Mouse (Mus musculus): ENCODE results near the gene Aars2. TPM values are rescaled to one million over a fixed set of nuclear protein-coding genes. Genes with fewer than 3 reads are reported as not detected.

Aars2 gene
- polyA plus RNA-seq (2017; shearing (Covaris generic)): 15.1 TPM

GRCm38 (mm10) chr17:45506700-45507189 lies at the start of gene Aars2:
Gene Aars2 (plus strand): TSS chr17:45506841.

GRCm38 (mm10) chr17:45474669-45475465 lies 31.8 kb upstream of the Aars2 start, which contains the start of gene Spats1:
Gene Spats1 (minus strand): TSS chr17:45475415.

GRCm38 (mm10) chr17:45523263-45523662 lies 16.6 kb downstream of the Aars2 start, which contains the start of gene Tcte1:
Gene Tcte1 (plus strand): TSS chr17:45523434.

GRCm38 (mm10) chr17:45549617-45550181 lies 43.1 kb downstream of the Aars2 start, which contains the start of gene Tmem151b:
Gene Tmem151b (minus strand): TSS chr17:45549677.

DNA sequence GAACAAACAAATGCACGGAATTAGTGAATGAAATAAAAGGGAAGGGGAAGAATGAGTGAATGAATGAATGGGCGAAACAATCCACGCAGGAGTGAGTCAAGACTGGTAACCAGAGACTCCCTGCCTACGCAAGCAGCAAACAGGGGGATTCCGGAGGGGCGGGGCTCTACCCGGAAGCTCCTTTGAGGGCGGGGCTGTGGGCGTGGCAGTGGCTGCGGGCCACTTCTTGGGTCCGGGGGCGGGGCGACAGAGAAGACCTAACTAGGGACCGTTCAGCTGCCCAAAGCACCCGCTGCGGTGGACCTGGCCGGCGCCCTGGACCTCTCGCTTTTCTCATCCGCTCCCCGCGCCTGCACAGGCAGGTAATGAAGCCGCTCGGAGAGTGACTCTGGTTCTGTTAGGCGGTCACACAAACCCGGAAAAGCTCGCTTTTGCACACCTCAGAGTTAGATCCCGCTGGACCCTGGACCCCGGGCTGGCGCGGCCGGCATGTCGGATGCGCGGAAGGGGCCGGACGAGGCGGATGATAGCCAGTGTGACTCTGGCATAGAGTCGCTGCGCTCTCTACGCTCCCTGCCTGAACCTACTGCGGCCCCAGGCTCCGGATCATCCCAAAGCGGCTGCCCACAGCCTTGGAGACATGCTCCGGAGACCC lies 48.9 kb downstream of the Aars2 start, which contains the start of gene Nfkbie:
TSS of gene Nfkbie (plus strand) at position 252 of the 655 bp plus-strand sequence.

DNA sequence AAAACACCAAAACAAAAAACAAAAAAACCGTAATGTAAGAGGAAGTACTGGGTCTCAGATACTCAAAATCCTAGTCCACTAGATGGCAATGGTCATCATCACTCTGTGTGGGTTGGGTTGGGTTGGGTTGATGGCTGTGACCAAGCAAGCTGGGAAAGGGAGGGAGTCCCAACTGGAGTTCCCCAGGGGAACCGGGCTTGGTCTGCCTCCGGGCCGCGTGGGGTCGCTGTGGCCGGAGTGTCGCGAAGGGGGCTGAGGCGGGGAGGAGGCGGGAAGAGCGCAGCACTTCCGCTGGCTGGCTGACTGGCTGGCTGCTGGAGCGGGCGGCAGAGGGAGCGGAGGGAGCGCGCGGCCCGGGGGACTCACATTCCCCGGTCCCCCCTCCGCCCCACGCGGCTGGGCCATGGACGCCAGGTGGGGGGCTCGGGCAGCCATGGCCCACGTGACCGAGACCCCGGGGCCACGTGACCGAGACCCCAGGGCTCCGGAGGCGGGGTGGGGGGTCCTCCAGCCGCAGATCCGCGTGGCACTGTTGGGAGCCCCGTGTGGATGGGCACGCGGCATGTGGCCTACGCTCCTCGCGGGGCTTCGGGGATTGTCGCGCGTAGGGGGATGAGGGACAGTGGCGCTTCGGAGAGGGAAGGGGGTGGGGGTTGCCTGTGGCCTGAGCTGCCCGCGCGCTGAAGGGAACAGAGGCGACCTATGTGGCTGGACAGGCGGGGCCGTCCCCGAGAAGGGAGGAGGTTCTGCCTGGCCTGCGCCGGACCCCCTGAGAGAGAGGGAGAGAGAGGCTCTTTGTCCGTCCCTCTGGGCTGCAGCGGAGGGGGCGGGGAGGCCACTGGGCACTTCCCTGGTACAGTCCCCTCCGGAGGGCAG lies 57.3 kb downstream of the Aars2 start, which contains the start of gene Slc35b2:
TSS of gene Slc35b2 (plus strand) at position 220 of the 876 bp plus-strand sequence.

Other genes with a start within 250 kb of the Aars2 start
- 90.5 TPM for gene Cdc5l, start 73.1 kb upstream of the Aars2 start, polyA plus RNA-seq (2017; shearing (Covaris generic))
- 0.96 TPM for gene Spats1, start 31.4 kb upstream of the Aars2 start, polyA plus RNA-seq (2017; shearing (Covaris generic))
- gene Tcte1, start 16.6 kb downstream of the Aars2 start, polyA plus RNA-seq (2017; shearing (Covaris generic)): not detected
- gene Tmem151b, start 42.8 kb downstream of the Aars2 start, polyA plus RNA-seq (2017; shearing (Covaris generic)): not detected
- 100 TPM for gene Nfkbie, start 48.9 kb downstream of the Aars2 start, polyA plus RNA-seq (2017; shearing (Covaris generic))
- 98.6 TPM for gene Slc35b2, start 57.0 kb downstream of the Aars2 start, polyA plus RNA-seq (2017; shearing (Covaris generic))
- 879 TPM for gene Hsp90ab1, start 66.4 kb downstream of the Aars2 start, polyA plus RNA-seq (2017; shearing (Covaris generic))
- 165 TPM for gene Slc29a1, start 92.8 kb downstream of the Aars2 start, polyA plus RNA-seq (2017; shearing (Covaris generic))
- not detected for gene Mymx, start 95.3 kb downstream of the Aars2 start, polyA plus RNA-seq (2017; shearing (Covaris generic))
- 0.55 TPM for gene Capn11, start 152.5 kb downstream of the Aars2 start, polyA plus RNA-seq (2017; shearing (Covaris generic))
- 79.1 TPM for gene Mrpl14, start 179.5 kb downstream of the Aars2 start, polyA plus RNA-seq (2017; shearing (Covaris generic))
- 14.5 TPM for gene Tmem63b, start 180.1 kb downstream of the Aars2 start, polyA plus RNA-seq (2017; shearing (Covaris generic))
- gene 1600014C23Rik, start 227.0 kb downstream of the Aars2 start, polyA plus RNA-seq (2017; shearing (Covaris generic)): not detected

Measured in inflammation-experienced regulatory T-cells, adult 16 weeks (primary cell).